Mouse (Mus musculus): Measurements from ENCODE around the gene Fam131b. TPM values are rescaled to one million over a fixed set of nuclear protein-coding genes. Genes with fewer than 3 reads are reported as not detected.

The Fam131b gene
- polyA plus RNA-seq, 1 experiment from 2014 or later, result 0.13 TPM

DNA sequence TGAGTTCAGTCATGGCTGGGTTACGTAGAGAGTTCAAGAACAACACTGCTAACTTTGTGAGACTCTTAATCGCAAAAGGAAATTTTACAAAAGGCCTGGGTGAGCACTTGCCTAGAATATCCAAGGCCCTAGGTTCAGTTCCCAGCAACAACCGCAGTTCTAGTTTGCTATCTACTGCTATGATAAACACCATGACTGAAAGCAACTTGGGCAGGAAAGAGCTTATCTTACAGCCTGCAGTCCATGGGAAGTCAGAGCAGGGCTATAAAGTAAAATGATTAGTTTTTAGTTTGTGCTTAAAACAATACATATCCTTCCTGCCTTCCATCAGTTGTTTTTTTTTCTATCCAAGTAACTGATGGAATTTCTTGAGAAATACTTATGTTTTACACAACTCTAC is 2.1 kb upstream of the Fam131b start:
- H3K9me3 ChIP-seq (ENCODE audit: low read depth, low read length), result no peaks in the 10 kb centered on the region
- TF ChIP-seq CTCF (IDR thresholded peaks at IDR 0.05; ENCODE audit: low read depth), result no peak
- ATAC-seq (ENCODE audit: insufficient read depth), result no peak
- WGBS, result 76% methylated on average over 3 of the region's 3 CpGs
- H3K27ac ChIP-seq (ENCODE audit: low read depth), result no peak overlapping the region
- no peak overlapping the region for H3K4me2 ChIP-seq
- no peak overlapping the region for H3K4me3 ChIP-seq (ENCODE audit: low read depth, low read length)
- no peaks in the 10 kb centered on the region for H3K36me3 ChIP-seq (ENCODE audit: insufficient read depth)
- DNase-seq, result no peak
- H3K27me3 ChIP-seq (ENCODE audit: insufficient read depth, low read length), result peaks cover 32% of the 10 kb centered on the region
- peaks cover 5% of the 10 kb centered on the region; the same call in 1 of the 2 replicates for H3K4me1 ChIP-seq (ENCODE audit: insufficient read depth)
- no peak overlapping the region for H3K9ac ChIP-seq

DNA sequence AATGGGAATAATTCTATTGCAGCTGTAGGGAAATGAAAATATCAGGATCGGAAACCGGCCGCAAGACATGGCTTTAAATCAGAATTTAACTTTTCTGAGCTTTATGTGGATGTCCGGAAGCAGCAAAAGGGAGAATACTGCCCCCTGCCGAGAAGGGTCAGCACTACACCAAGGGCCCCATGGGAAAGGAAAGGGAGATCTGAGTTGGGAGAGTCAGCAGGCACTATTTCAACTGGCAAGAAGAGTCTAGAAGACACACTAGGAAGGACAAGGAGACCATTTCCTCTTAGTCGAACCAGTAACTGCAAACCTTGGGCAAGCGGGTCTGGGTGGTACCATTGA is 796 bp upstream of the Fam131b start:
- H3K4me2 ChIP-seq, result peak overlapping the region; percentile 96
- peak overlapping the region; percentile 64 for H3K4me3 ChIP-seq (ENCODE audit: low read depth, low read length)
- H3K9me3 ChIP-seq (ENCODE audit: low read depth, low read length), result no peaks in the 10 kb centered on the region
- H3K4me1 ChIP-seq (ENCODE audit: insufficient read depth), result peaks cover 5% of the 10 kb centered on the region; the same call in 1 of the 2 replicates
- no peak overlapping the region for H3K27ac ChIP-seq (ENCODE audit: low read depth)
- TF ChIP-seq CTCF (IDR thresholded peaks at IDR 0.05; ENCODE audit: low read depth), result peak; percentile 87
- H3K27me3 ChIP-seq (ENCODE audit: insufficient read depth, low read length), result peaks cover 34% of the 10 kb centered on the region
- WGBS, result 3% methylated on average over 7 of the region's 7 CpGs
- H3K36me3 ChIP-seq (ENCODE audit: insufficient read depth), result no peaks in the 10 kb centered on the region
- DNase-seq (peak; percentile 85), ATAC-seq (ENCODE audit: insufficient read depth) (no peak)
- H3K9ac ChIP-seq, result no peak overlapping the region

DNA sequence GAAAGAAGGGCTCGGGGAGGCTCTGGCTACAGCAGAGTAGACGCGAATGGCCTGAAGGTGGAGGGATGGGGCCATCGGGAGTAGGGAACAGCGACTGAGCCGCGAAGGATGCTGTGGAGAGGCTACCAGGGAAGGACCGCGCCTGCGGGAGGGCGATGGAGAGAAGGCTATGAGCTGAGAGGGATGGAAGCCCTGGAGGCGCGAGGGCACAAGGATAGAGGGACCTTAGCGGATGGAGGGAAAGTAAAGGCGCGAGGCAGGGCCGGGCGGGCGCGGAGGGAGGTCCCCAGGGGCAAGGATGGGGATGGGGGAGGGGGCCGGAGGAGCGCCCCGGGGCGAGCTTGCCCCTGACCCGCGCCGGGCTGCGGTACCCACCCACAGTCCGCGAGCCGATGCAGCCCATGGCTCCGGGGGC is 369 bp downstream of the Fam131b start:
- H3K4me3 ChIP-seq (ENCODE audit: low read depth, low read length), result peak overlapping the region; percentile 64
- H3K9me3 ChIP-seq (ENCODE audit: low read depth, low read length), result no peaks in the 10 kb centered on the region
- WGBS, result 3% methylated on average over 17 of the region's 32 CpGs
- H3K27ac ChIP-seq (ENCODE audit: low read depth), result no peak overlapping the region
- H3K4me2 ChIP-seq, result peak overlapping the region; percentile 96
- ATAC-seq (ENCODE audit: insufficient read depth) (peak; percentile 79), DNase-seq (peak; percentile 39)
- TF ChIP-seq CTCF (IDR thresholded peaks at IDR 0.05; ENCODE audit: low read depth), result 0 out of 2 replicates have a peak, but pooled peaks have one; percentile 11
- peaks cover 34% of the 10 kb centered on the region for H3K27me3 ChIP-seq (ENCODE audit: insufficient read depth, low read length)
- no peaks in the 10 kb centered on the region for H3K36me3 ChIP-seq (ENCODE audit: insufficient read depth)
- peak overlapping the region; percentile 50 for H3K9ac ChIP-seq
- H3K4me1 ChIP-seq (ENCODE audit: insufficient read depth), result peaks cover 5% of the 10 kb centered on the region; the same call in 1 of the 2 replicates

DNA sequence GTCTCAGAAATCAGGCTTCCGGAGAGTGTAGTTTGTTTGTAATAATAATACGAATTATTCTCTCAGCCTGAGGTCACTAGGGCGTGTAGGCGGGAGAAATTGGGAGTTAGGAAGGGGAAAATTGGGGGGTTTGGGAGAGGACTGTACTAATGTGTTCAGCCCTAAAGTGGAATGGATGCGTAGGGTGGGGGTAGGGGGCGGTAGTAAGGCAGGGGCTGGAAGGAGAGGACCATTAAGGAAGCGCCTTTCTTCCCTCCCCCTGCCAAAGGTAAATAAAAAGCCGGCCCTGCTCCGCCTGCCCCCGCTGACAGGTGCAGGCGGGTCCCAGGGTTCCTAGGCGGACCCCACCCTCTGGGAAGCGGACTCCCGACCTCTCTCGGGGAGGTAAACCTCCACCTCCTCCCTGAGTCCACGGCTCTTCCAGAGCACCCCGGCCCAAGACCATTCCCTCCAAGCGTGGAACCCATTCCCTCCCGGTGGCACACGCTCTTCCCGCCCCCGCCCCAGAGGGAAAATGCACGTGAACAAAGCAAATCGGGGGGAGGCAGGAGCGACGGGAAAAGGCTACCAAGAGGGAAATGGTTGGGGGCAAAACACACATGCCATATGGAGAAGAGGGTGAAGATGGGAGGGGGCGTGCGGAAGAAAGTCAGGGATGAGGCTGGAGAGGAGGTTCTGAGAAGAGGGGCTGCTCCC is 924 bp downstream of the Fam131b start:
- under 1% methylated on average over 28 of the region's 28 CpGs for WGBS
- peak; percentile 22; the same call in 1 of the 2 replicates for ATAC-seq (ENCODE audit: insufficient read depth)
- no peak for TF ChIP-seq CTCF (IDR thresholded peaks at IDR 0.05; ENCODE audit: low read depth)
- peaks cover 5% of the 10 kb centered on the region; the same call in 1 of the 2 replicates for H3K4me1 ChIP-seq (ENCODE audit: insufficient read depth)
- peaks cover 34% of the 10 kb centered on the region for H3K27me3 ChIP-seq (ENCODE audit: insufficient read depth, low read length)
- no peaks in the 10 kb centered on the region for H3K36me3 ChIP-seq (ENCODE audit: insufficient read depth)
- H3K9ac ChIP-seq, result no peak overlapping the region; the same call in 1 of the 2 replicates
- no peaks in the 10 kb centered on the region for H3K9me3 ChIP-seq (ENCODE audit: low read depth, low read length)
- no peak for DNase-seq
- no peak overlapping the region for H3K27ac ChIP-seq (ENCODE audit: low read depth)
- H3K4me3 ChIP-seq (ENCODE audit: low read depth, low read length), result peak overlapping the region; percentile 64
- peak overlapping the region; percentile 96 for H3K4me2 ChIP-seq

DNA sequence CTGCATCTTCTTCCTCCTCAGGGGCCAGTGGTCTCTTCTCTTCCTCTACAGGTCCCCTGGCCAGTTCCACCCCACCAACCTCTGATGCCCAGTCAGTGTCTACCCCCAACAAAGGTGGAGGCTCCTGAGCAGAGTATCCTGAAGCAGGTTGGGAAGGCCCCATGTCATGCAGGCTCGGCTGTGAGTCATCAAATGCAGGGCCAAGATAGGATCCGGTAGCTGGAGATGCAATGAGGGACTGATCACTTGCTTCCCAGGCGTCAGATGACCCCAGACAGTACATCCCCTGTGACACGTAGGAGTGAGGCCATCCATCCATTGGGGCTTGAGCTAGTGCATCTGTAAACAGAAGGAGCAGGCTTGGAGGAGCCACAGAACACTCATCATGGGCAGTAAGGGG is 6.2 kb downstream of the Fam131b start:
- Histone ChIP-seq H3K36me3 (ENCODE audit: insufficient read depth) (no peaks in the 10 kb centered on the region), H3K9ac (no peak overlapping the region), H3K27ac (ENCODE audit: low read depth) (no peak overlapping the region), H3K4me2 (no peak overlapping the region), H3K9me3 (ENCODE audit: low read depth, low read length) (no peaks in the 10 kb centered on the region), H3K4me1 (ENCODE audit: insufficient read depth) (peaks cover under 1% of the 10 kb centered on the region; the same call in 1 of the 2 replicates), H3K27me3 (ENCODE audit: insufficient read depth, low read length) (peaks cover 17% of the 10 kb centered on the region), H3K4me3 (ENCODE audit: low read depth, low read length) (no peak overlapping the region)
- DNase-seq (no peak), ATAC-seq (ENCODE audit: insufficient read depth) (no peak)
- WGBS, result 71% methylated on average over 4 of the region's 4 CpGs
- no peak for TF ChIP-seq CTCF (IDR thresholded peaks at IDR 0.05; ENCODE audit: low read depth)

DNA sequence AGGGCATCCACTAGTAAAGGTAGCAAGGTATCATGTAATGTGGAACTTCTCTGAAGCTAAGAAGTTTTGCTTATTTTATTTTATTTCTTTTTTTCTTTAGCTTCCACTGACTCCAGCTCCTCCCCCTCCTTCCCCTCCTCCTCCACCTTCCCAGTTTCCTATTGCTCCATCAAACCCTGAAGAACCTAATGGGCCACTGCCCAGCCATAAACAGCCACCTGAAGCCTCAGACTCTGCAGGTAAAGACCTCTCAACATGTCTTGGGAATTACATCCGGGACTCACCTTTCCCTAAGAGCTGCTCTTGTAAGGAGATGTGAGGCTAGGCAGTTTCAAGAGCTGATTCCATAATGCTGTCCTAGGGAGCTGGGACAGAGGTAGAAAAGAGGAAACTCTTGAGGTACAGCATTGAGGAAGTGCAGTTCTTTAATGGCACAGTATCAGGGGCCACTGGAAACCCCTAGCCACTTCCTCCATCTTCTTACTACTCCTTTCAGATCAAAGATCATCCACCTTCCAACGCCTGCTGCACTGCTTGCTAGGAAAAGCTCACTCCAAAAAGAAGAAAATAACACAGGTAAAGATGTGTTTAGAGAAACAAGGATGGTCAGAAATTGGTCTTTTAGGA is 13.9 kb downstream of the Fam131b start:
- H3K27me3 ChIP-seq (ENCODE audit: insufficient read depth, low read length), result no peaks in the 10 kb centered on the region
- DNase-seq (no peak), ATAC-seq (ENCODE audit: insufficient read depth) (no peak)
- H3K4me3 ChIP-seq (ENCODE audit: low read depth, low read length), result no peak overlapping the region
- no peak for TF ChIP-seq CTCF (IDR thresholded peaks at IDR 0.05; ENCODE audit: low read depth)
- H3K27ac ChIP-seq (ENCODE audit: low read depth), result no peak overlapping the region
- H3K9ac ChIP-seq, result no peak overlapping the region
- H3K36me3 ChIP-seq (ENCODE audit: insufficient read depth), result no peaks in the 10 kb centered on the region
- H3K9me3 ChIP-seq (ENCODE audit: low read depth, low read length), result no peaks in the 10 kb centered on the region
- H3K4me1 ChIP-seq (ENCODE audit: insufficient read depth), result no peaks in the 10 kb centered on the region
- H3K4me2 ChIP-seq, result no peak overlapping the region
- WGBS, result 90% methylated on average over 2 of the region's 2 CpGs

DNA sequence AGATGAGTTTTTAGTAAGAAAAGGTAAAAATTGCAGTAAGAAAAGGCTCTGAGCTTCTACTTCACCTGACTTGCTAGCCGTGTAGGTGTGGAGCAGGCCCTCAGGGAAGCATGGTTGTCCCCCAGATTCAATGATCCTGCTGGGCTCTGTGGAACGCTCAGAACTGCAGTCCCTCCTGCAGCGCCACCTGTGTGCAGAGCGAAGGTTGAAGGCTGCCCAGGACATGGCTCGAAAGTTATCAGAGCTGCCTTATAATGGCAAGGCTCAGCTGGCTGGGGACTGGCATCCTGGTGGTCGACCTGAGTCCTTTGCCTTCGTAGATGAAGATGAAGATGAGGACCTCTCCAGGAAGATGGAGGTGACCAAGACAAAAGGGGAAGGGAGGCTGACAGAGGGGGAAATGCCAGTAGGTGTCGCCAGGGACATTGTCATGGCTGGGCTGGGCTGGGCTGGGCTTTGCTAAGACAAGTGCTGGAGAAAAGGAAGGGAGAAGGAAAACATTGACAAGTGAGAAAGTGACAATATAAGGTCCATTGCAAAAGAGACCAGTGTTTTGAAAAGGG is 14.5 kb downstream of the Fam131b start:
- ATAC-seq (ENCODE audit: insufficient read depth) (no peak), DNase-seq (peak; percentile 20)
- Histone ChIP-seq H3K4me3 (ENCODE audit: low read depth, low read length) (no peak overlapping the region), H3K4me1 (ENCODE audit: insufficient read depth) (no peaks in the 10 kb centered on the region), H3K9ac (no peak overlapping the region), H3K27ac (ENCODE audit: low read depth) (no peak overlapping the region), H3K4me2 (no peak overlapping the region), H3K36me3 (ENCODE audit: insufficient read depth) (no peaks in the 10 kb centered on the region), H3K27me3 (ENCODE audit: insufficient read depth, low read length) (no peaks in the 10 kb centered on the region), H3K9me3 (ENCODE audit: low read depth, low read length) (no peaks in the 10 kb centered on the region)
- peak; percentile 44 for TF ChIP-seq CTCF (IDR thresholded peaks at IDR 0.05; ENCODE audit: low read depth)
- WGBS, result 48% methylated on average over 8 of the region's 8 CpGs
